Comparison of ENCODE assay signal across 8 mouse cellular contexts in the genomic region with DNA sequence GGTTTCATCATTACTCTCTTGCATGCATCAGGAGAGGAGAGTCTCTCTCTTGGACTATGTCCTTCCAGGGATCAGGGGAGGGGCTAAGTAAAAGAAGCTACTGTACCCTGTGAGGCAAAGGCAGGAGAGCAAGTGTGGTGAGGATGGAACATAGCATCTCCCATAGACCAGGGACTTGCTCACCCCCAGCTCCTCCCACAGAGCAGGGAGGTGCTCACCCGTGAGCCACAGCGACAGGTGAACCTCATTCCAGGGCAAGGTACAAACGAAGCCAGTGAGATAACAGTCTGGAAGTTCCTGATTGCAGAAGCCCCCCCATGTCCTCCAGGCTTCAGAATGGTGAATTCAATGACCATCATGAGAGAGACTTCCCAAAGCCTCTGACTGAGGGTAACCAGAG.
"Had no signal": no experiment of that assay in that cellular context is flagged by ENCODE, and none has a peak within 500 bp of the region (broad histone marks: within the 10 kb centered on the region; RNA-seq: fewer than 3 reads in every experiment).

No protein-coding gene starts in this region.

- H3K27ac ChIP-seq: limb, embryonic 15.5 days; liver, embryonic 13.5 days had no signal

- H3K36me3 ChIP-seq: limb, embryonic 15.5 days; liver, embryonic 13.5 days had no signal

- H3K4me1 ChIP-seq: limb, embryonic 15.5 days; liver, embryonic 13.5 days had no signal

- DNase-seq: kidney, adult 11 months; kidney, postnatal 25 days; layer of hippocampus, postnatal 36 days; liver, embryonic 13.5 days; lung, adult 18-20 months; right cerebral cortex, postnatal 14 days; thymus, postnatal 4 days had no signal

- H3K27me3 ChIP-seq: limb, embryonic 15.5 days; liver, embryonic 13.5 days had no signal

- H3K9ac ChIP-seq: limb, embryonic 15.5 days; liver, embryonic 13.5 days had no signal

- H3K9me3 ChIP-seq: limb, embryonic 15.5 days; liver, embryonic 13.5 days had no signal

- H3K4me3 ChIP-seq: limb, embryonic 15.5 days; liver, embryonic 13.5 days had no signal

- H3K4me2 ChIP-seq: limb, embryonic 15.5 days; liver, embryonic 13.5 days had no signal
